Mouse (Mus musculus) CH12.LX (cell line): Measurements from ENCODE around the gene R3hcc1l. TPM values are rescaled to one million over a fixed set of nuclear protein-coding genes. Genes with fewer than 3 reads are reported as not detected.

Source experiments
- DNase-seq: peaks from one replicate; pipeline ENCODE4 v3.0.0-alpha.2; 2013; ENCODE audit errors: extremely low read depth
- H3K27ac ChIP-seq: 2 replicates; pipeline ENCODE4 v1.5.1; 2012; ENCODE audit warnings: low read depth, mild to moderate bottlenecking, control low read depth, moderate library complexity; ENCODE audit not compliant: insufficient read depth
- H3K27me3 ChIP-seq: replicated peaks from 2 replicates; pipeline ENCODE3; 2012; ENCODE audit warnings: inconsistent platforms
- H3K36me3 ChIP-seq, 2 experiments: replicated peaks in 1 of 2; 2 replicates each; pipeline versions ENCODE3 to v1.6.1; 2012; ENCODE audit warnings: inconsistent platforms in 1 of 2, low read length in 1 of 2, mild to moderate bottlenecking in 1 of 2, mixed read lengths in 1 of 2, moderate library complexity in 1 of 2; ENCODE audit not compliant: control insufficient read depth in 1 of 2, insufficient read depth in 1 of 2
- H3K4me1 ChIP-seq, 2 experiments: 2 replicates each; pipeline ENCODE4 v1.6.1; 2012; ENCODE audit warnings: inconsistent platforms in 1 of 2, moderate library complexity in 1 of 2; ENCODE audit not compliant: insufficient read depth in 2 of 2, control insufficient read depth in 1 of 2
- H3K4me2 ChIP-seq: 2 replicates; pipeline ENCODE4 v1.6.1; 2012; ENCODE audit warnings: low read depth, mild to moderate bottlenecking, control low read depth; ENCODE audit not compliant: poor library complexity, insufficient read depth, severe bottlenecking
- H3K4me3 ChIP-seq, 3 experiments: fragments of 150-350 bp in 1 of 3; sonication (generic) in 1 of 3; replicated peaks in 1 of 3; 2 replicates each; pipeline versions ENCODE3 to v1.5.1; 2011 to 2012; ENCODE audit warnings: low read depth in 2 of 3, low read length in 2 of 3, mild to moderate bottlenecking in 2 of 3, moderate library complexity in 2 of 3, control low read depth in 1 of 3, improper control_type of control experiment in 1 of 3, inconsistent platforms in 1 of 3, mixed read lengths in 1 of 3; ENCODE audit not compliant: poor library complexity in 1 of 3
- H3K79me2 ChIP-seq: replicated peaks from 2 replicates; pipeline ENCODE4 v1.6.1; 2012; ENCODE audit warnings: mild to moderate bottlenecking, moderate library complexity; ENCODE audit not compliant: control insufficient read depth, poor library complexity, insufficient read depth, severe bottlenecking; ENCODE audit errors: extremely low read depth
- H3K9ac ChIP-seq: 2 replicates; pipeline ENCODE4 v1.6.1; 2012; ENCODE audit warnings: low read depth, mild to moderate bottlenecking, control low read depth, moderate library complexity; ENCODE audit not compliant: insufficient read depth
- H3K9me3 ChIP-seq: replicated peaks from 2 replicates; pipeline ENCODE3; 2012; ENCODE audit warnings: low read length, inconsistent platforms, mixed read lengths
- ELF1 ChIP-seq: IDR thresholded peaks from 2 replicates; pipeline ENCODE4 v1.6.1; 2014; ENCODE audit warnings: low read depth, mild to moderate bottlenecking, inconsistent platforms, low read length, improper control_type of control experiment
- IRF4 ChIP-seq: IDR thresholded peaks from 2 replicates; pipeline ENCODE4 v1.6.1; 2014; ENCODE audit warnings: low read depth, mild to moderate bottlenecking, inconsistent platforms, low read length, improper control_type of control experiment
- JUN ChIP-seq: IDR thresholded peaks from 2 replicates; pipeline ENCODE4 v1.6.1; 2011; ENCODE audit warnings: low read depth, mild to moderate bottlenecking, low read length, improper control_type of control experiment, moderate library complexity; ENCODE audit not compliant: insufficient read depth
- KAT2A ChIP-seq: IDR thresholded peaks from 2 replicates; pipeline ENCODE4 v1.6.1; 2012; ENCODE audit warnings: low read length, improper control_type of control experiment, inconsistent platforms; ENCODE audit not compliant: insufficient replicate concordance
- MAX ChIP-seq: IDR thresholded peaks from 2 replicates; pipeline ENCODE4 v1.6.1; 2011; ENCODE audit warnings: low read length, improper control_type of control experiment
- MAZ ChIP-seq: IDR thresholded peaks from 2 replicates; pipeline ENCODE4 v1.6.1; 2012; ENCODE audit warnings: low read depth, mild to moderate bottlenecking, inconsistent platforms, low read length, improper control_type of control experiment, moderate library complexity
- MXI1 ChIP-seq: IDR thresholded peaks from 2 replicates; pipeline ENCODE4 v1.6.1; 2011; ENCODE audit warnings: mild to moderate bottlenecking, low read depth, low read length, improper control_type of control experiment
- MYC ChIP-seq: IDR thresholded peaks from 2 replicates; pipeline ENCODE4 v1.6.1; 2011; ENCODE audit warnings: low read depth, mild to moderate bottlenecking, improper control_type of control experiment, low read length
- NELFE ChIP-seq: IDR thresholded peaks from 2 replicates; pipeline ENCODE4 v1.6.1; 2011; ENCODE audit warnings: low read depth, low read length, improper control_type of control experiment
- POLR2AphosphoS2 ChIP-seq: IDR thresholded peaks from 2 replicates; pipeline ENCODE4 v1.6.1; 2011; ENCODE audit warnings: low read depth, low read length, improper control_type of control experiment
- RAD21 ChIP-seq: IDR thresholded peaks from 2 replicates; pipeline ENCODE4 v1.6.1; 2011; ENCODE audit warnings: low read depth, mild to moderate bottlenecking, low read length, improper control_type of control experiment, moderate library complexity
- SIN3A ChIP-seq: IDR thresholded peaks from 2 replicates; pipeline ENCODE4 v1.6.1; 2012; ENCODE audit warnings: low read length, improper control_type of control experiment, inconsistent platforms
- TCF12 ChIP-seq: IDR thresholded peaks from 2 replicates; pipeline ENCODE4 v1.6.1; 2014; ENCODE audit warnings: low read depth, mild to moderate bottlenecking, inconsistent platforms, low read length, improper control_type of control experiment
- UBTF ChIP-seq: IDR thresholded peaks from 2 replicates; pipeline ENCODE4 v1.6.1; 2012; ENCODE audit warnings: low read depth, mild to moderate bottlenecking, inconsistent platforms, low read length, improper control_type of control experiment, moderate library complexity
- USF2 ChIP-seq: conservative IDR thresholded peaks from 2 replicates; pipeline ENCODE4 v1.6.1; 2011; ENCODE audit warnings: low read depth, low read length, improper control_type of control experiment
- ZC3H11A ChIP-seq: IDR thresholded peaks from 2 replicates; pipeline ENCODE4 v1.6.1; 2012; ENCODE audit warnings: low read depth, mild to moderate bottlenecking, inconsistent platforms, low read length, improper control_type of control experiment
- ZMIZ1 ChIP-seq: IDR thresholded peaks from 2 replicates; pipeline ENCODE4 v1.6.1; 2012; ENCODE audit warnings: low read depth, mild to moderate bottlenecking, inconsistent platforms, low read length, improper control_type of control experiment
- dilution Hi-C: fragments of 300-500 bp; cut with MboI; formaldehyde crosslinking; loops from 2 replicates; pipeline ENCODE4 v1.14.3; 2020; ENCODE audit warnings: low sequenced_read_pairs; ENCODE audit not compliant: extremely low pct_unique_long_range_greater_than_20kb, extremely low pct_ligation_motif_present
- in situ Hi-C: fragments of 300-500 bp; cut with MboI; formaldehyde crosslinking; loops from 3 replicates; pipeline ENCODE4 v1.14.3; 2019; ENCODE audit warnings: low sequenced_read_pairs, low pct_ligation_motif_present, low pct_unique_long_range_greater_than_20kb, mixed read lengths
- polyA plus RNA-seq: library from polyadenylated mRNA; unstranded; fragments of >175 nt; gene quantifications from 2 replicates; pipeline ENCODE4 v1.2.1, GENCODE M21; 2012; ENCODE audit warnings: low read depth; ENCODE audit not compliant: insufficient read length
- total RNA-seq, 2 experiments: library from RNA; depleted of rRNA; stranded (reverse); fragments of 300-350 nt in 1 of 2; fragments of >200 nt in 1 of 2; gene quantifications; 2 replicates each; pipeline ENCODE4 v1.2.3; 2012 to 2014

Gene R3hcc1l
- total and polyA plus RNA-seq, 3 experiments, result 6.1 to 12.2 (median 10.7) TPM

- H3K9ac ChIP-seq, result no peak overlapping the region
- dilution Hi-C loops (no loop called here), in situ Hi-C loops (no loop called here)
- no peaks in the 10 kb centered on the region for H3K36me3 ChIP-seq
- H3K4me1 ChIP-seq, result peaks cover 0 to 22% of the 10 kb centered on the region in 2 experiments; a peak in 2 of 4 replicates
- H3K4me3 ChIP-seq, result no peak overlapping the region
- no peak for DNase-seq
- no peaks in the 10 kb centered on the region for H3K79me2 ChIP-seq
- TF ChIP-seq JUN, result no peak
- no peak for TF ChIP-seq ZMIZ1
- no peak for TF ChIP-seq UBTF
- TF ChIP-seq ZC3H11A, result no peak
- no peak for TF ChIP-seq NELFE
- TF ChIP-seq ELF1, result no peak
- TF ChIP-seq USF2, result no peak
- TF ChIP-seq MAX, result no peak
- TF ChIP-seq SIN3A, result no peak
- TF ChIP-seq MAZ, result no peak
- TF ChIP-seq TCF12, result no peak
- no peak for TF ChIP-seq MYC
- TF ChIP-seq POLR2AphosphoS2, result no peak
- no peak for TF ChIP-seq IRF4
- TF ChIP-seq MXI1, result no peak
- TF ChIP-seq KAT2A, result no peak
- no peak overlapping the region for H3K27ac ChIP-seq
- H3K9me3 ChIP-seq, result no peaks in the 10 kb centered on the region
- H3K27me3 ChIP-seq, result peaks cover 87% of the 10 kb centered on the region
- H3K4me2 ChIP-seq, result no peak overlapping the region
Observed at GRCm38 (mm10) chr19:42609716-42610115, 91.2 kb downstream of the R3hcc1l start.

DNA sequence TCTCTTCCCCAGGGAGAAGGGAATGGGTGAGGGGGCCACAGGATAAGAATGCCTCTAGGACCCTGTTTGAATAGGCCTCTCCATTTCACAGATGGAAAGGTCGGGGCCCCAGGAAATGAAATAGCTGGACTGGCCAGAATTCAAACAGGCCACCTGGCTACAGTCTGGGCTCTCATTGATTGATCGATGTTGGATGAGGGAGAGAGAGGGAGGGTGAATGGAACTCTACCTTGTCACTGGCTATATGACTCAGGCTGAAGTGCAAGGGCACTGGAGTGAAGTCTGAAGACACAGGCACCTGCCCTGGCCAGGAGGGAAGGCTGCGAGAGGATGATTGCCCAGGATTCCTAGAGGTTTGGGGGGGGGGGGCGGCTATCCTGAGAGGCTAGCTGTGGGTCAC is 93.2 kb downstream of the R3hcc1l start:
- Histone ChIP-seq H3K4me3 (no peak overlapping the region), H3K9me3 (peaks cover 2% of the 10 kb centered on the region), H3K27ac (no peak overlapping the region), H3K79me2 (no peaks in the 10 kb centered on the region), H3K9ac (no peak overlapping the region), H3K27me3 (peaks cover 86% of the 10 kb centered on the region), H3K4me2 (no peak overlapping the region), H3K4me1 (peaks cover 0 to 22% of the 10 kb centered on the region in 2 experiments; a peak in 2 of 4 replicates), H3K36me3 (no peaks in the 10 kb centered on the region)
- DNase-seq, result no peak
- in situ Hi-C loops, result no loop called here
- TF ChIP-seq RAD21 (no peak), ZMIZ1 (no peak)
- dilution Hi-C loops, result no loop called here
